Mouse (Mus musculus): ENCODE data around the gene B9d2.

The B9d2 gene

DNA sequence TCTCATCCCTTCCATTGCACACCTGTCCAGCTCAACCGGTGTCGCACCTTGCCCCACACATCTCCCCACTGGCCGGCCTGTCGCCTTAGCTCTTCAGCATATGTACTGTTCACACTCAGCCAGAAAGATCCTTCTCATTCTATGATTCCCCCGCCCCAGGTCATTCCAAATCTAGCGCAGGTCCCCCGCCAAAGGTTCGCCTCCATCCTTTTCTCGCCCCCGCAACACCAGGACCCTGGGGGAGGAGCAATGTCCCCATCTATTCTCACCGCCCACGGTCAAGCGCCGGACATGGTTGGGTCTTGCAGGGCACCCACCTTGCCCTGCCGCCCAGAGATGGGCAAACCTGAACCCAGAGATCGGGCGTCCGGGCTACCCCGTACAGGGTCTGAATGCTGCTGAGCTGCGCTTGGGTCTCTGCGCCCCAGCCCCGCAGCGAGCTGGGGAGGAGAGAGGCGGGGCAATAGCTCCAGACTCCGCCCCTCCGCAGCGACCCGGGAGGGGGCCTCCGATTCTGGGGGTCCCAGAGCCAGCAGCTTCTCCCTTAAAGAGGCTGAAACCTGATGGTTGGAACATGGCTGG is 5.8 kb upstream of the B9d2 start, which contains the start of gene Tmem91:
TSS of gene Tmem91 (minus strand) at position 448 of the 582 bp plus-strand sequence.
- DNase-seq, result no peak

DNA sequence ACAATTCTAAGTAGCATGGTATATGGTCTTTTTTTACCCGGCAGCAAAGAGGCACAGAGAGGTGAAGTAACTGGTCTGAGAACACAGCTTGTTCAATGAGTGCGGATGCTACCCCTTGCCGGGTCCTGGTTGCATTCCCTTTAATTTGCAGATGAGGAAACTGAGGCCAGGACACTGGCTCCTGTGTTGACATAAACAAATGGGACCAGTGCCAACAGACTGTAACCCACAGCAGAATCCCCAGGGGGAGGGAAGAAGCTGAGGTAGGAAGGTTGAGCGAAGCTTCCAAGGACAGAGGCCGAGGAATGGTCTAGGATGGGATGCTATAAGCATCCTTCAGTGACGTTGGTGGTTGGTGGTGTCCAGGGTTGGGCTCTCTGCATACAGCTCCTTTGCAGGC is 5.2 kb upstream of the B9d2 start:
- DNase-seq, result no peak

DNA sequence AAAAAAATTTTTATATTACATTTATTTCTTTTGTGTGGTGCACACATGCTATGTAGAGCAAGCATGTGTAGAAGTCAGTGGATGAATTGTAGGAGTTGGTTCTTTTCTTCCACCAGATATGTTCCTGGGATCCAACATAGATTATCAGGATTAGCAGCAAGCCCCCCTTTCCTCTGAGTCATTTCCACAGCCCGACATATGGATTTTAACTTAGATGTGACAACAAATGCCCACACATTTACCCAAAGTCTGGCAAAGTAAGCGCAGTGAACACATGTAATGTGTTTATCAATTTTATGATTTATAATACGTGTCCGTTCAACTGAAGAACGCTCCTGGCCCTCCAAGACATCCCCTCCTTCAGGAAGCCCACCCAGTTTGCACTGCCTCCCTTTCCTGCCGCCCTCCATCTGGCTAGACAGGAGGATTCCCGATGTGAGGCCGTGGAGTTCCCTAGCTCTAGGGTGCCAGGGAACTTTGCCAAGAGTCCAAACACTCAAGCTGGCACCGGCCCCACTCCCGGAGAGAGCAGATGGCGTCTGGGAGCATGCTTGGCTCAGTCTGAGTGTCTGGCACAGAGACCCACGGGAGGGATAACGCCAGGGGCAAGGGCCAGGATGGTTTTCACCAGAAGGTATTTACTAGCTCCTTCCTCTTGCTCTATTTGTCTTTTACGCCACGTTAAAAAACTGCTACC is 4.3 kb upstream of the B9d2 start:
- peak; percentile 100 for DNase-seq

DNA sequence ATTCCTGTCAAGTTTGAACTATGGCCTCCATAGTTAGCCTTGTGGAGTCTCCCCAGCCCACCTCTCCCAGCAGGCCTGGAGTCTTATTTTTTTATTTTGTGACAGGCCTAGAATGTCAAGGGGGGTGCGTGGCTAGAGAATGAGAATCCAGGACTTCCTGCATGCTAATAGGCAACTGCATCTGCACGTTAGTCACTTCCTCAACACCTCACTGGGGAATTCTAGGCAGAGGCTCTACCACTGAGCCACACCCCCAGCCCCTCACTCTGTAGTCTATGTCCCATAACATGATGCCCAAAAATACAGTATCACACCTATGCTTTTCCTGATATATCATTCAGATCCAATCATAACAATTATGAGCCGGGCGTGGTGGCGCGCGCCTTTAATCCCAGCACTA is 3.6 kb upstream of the B9d2 start:
- DNase-seq, result no peak

DNA sequence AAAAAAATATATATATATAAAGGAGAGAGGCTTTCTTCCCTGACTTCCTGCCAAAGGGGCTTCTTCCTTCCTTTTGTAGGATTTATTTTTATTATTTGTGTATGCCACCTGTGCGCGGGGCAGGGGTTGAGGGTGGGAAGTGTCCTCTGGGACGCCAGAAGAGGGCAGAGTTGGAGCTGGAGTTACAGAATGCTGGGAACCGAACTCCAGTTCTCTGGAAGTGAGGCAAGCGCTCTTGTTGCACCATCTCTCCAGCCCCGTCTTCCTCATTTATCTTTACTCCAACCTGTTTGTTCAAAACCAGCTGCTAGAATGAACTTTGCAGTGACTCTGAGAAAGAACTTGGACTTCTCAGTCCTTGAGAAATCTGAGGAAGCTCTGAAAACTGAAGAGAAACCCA is 609 bp upstream of the B9d2 start:
- DNase-seq, result no peak

DNA sequence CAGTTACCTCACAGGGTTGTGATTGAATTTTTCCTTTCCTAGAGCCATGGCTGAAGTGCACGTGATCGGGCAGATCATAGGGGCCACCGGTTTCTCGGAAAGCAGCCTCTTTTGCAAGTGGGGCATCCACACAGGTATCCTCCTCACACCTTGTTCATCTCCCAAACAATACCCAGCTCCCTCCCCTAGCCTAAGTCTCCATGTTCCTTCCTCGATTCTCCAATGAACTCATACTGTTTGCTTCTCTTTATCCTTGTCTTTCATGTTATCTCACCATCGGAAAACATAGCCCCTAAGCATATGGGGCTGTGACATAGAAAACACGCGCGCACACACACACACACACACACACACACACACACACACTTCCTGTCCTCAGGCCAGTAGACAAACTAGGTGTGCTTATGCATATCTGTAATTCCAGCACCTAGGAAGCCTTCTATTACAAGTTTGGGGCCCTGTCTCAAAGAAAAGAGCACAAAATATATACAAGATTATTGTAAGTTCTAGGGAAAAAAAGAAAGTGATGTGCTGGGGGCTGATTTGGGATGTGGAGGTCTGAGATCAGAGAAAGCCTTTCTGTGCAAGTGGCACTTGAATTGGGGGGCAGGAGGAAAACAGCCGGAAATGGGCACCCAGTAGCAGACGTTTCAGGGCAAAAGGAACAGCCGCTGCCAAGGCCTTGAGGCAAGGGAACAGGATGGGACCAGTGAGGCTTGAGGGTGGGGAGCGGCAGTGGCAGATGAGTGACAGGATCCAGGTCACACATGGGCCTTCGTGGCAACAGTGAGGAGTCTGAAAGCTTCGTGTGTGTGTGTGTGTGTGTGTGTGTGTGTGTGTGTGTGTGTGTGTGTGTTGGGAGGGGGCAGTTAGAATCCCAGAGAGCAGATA is 1.0 kb downstream of the B9d2 start:
- no peak for DNase-seq

DNA sequence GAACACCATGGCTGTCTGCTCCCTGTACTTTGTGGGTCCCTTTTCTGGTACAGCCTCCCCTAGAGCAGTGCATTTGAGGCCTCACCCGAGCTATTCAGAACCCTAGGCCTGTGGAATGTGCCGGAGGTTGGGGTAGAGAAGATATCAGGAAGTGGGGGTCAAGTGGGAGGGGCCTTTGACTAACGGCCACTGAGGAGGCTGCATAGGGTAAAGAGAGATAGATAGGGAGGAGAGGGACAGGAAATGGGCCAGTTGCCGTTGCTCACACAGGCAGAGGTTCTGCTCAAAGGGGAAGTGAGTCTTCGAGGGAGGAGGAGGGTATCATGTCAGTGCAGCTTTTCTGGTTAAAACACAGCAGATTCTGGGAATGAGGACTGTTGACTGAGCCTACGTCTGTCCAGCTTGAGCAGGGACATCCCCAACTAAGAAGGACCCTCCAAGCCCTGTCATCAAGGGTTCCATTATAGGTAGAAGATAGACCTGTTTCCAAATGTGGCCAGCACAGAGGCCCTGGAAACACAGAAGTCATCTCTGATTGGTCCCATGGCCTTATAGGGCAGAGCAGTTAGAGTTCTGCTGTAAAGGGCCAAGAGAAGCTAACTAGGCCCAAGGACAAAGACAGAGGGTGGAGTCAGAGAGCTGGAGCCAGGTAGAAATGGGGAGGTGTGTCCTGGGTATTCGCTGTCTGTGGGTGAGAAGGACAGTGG is 3.0 kb downstream of the B9d2 start:
- DNase-seq, result no peak

DNA sequence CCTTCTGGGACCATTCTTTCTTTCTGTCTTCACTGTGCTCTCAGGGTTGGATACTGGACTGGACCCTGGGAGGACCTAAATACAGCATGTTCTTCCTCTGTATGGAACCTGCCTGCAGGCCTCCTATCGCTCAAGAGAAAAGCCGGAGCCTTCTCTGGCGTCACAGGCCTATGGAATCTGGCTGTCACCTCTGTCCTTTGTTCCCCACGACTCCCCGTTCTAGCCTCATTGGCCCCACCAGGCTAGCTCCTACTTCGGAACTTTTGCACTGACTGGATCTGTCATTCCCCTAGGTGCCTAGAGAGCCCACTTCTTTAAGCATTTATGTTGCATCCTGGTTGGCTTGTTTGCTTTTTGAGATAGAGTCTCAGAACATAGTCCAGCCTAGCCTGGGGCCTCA is 4.1 kb downstream of the B9d2 start:
- no peak for DNase-seq

DNA sequence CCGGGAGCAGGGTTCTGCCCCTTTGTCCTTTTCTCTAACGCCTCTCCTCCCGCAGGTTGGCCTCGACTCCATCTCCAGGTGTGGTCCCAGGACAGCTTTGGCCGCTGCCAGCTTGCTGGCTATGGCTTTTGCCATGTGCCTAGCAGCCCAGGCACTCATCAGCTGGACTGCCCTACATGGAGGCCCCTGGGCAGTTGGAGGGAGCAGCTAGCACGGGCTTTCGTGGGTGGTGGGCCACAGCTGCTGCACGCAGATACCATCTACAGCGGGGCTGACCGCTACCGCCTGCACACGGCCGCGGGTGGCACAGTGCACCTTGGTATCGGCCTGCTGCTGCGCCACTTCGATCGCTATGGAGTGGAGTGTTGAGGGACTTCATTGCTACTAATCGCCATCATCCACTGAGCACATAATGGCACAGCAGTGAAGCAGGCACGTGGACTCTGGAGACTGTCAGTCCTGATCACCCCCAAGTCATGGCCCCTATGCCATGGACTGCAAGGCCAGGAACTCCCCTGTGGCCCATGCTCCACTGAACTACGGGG is 5.4 kb downstream of the B9d2 start:
- DNase-seq, result no peak

DNA sequence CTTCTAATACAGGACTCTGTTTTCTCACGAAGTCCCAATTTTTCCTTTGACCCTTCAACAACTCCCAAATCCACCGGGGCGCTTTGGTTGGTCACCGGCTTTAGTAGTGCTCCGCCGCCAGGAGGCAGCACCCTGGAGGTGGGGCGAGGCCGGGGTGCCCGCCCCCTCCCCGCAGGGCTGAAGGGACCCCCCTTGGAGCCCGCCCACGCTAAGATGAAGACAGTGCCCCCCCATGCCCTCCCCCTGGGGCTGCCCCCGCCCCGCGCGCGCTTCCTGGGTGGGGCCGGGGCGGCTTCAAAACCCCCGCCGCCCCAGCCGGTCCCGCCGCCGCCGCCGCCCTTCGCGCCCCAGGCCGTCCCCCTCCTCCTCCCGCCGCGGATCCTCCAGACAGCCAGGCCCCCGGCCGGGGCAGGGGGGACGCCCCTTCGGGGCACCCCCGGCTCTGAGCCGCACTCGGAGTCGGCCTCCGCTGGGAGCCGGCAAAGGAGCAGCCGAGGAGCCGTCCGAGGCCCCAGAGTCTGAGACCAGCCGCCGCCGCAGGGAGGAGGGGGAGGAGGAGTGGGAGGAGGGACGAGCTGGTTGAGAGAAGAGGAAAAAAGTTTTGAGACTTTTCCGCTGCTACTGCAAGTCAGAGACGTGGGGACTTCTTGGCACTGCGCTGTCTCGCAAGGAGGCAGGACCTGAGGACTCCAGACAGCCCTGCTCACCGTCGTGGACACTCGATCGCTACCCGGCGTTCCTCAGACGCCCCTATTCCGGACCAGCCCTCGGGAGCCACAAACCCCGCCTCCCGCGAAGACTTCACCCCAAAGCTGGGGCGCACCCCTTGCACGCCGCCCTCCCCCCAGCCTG is 6.3 kb downstream of the B9d2 start, which contains the start of gene Tgfb1:
TSS of gene Tgfb1 (plus strand) at position 323 of the 852 bp plus-strand sequence.
- no peak for DNase-seq

DNA sequence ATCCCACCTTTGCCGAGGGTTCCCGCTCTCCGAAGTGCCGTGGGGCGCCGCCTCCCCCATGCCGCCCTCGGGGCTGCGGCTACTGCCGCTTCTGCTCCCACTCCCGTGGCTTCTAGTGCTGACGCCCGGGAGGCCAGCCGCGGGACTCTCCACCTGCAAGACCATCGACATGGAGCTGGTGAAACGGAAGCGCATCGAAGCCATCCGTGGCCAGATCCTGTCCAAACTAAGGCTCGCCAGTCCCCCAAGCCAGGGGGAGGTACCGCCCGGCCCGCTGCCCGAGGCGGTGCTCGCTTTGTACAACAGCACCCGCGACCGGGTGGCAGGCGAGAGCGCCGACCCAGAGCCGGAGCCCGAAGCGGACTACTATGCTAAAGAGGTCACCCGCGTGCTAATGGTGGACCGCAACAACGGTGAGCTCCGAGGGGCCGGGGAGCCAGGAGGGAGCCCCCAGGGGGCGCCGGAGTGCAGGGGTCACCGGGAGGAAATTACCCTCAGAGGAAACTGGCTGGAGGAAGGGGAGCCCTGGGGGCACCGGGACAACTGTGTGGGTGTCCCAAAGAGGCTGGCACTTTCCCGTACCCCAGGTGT is 7.3 kb downstream of the B9d2 start:
- DNase-seq, result no peak

DNA sequence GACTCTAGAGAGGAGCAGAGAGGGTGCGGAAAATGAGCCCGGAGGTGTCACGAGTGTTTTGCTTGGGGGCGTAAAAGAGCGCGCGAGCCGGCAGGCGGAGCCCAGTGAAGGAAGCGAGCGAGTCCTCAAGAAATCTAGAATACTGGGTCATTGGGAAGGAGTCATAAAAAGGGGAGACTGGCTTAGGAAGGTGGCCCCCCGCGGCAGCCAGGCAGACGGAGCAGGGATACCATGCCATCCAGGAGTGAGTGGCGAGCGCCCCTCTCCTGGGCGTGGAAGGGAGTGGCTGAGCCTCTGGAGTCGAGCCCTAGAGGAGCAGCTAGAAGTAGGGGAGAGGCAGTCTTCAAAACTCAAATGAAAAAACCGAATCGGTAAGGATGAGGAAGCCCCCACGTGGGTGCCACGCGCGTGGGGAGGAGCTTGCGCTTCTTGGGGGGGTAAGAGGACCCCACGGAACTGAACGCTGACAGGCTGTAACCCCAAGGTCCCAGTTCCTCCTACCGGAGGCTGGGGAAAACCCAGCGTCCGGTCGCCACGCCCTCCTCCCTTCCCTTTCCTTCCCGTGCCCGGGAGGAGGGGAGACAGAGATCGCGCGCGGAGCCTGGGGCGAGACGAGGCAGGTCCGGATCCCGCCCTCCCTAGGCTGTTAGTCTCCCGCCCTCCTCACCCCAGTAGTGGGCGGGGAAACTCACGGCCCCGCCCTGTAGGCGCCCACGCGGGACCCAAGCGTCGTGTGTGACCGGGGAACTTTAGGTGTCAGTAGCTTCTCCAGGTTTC is 8.4 kb downstream of the B9d2 start:
- no peak for DNase-seq

DNA sequence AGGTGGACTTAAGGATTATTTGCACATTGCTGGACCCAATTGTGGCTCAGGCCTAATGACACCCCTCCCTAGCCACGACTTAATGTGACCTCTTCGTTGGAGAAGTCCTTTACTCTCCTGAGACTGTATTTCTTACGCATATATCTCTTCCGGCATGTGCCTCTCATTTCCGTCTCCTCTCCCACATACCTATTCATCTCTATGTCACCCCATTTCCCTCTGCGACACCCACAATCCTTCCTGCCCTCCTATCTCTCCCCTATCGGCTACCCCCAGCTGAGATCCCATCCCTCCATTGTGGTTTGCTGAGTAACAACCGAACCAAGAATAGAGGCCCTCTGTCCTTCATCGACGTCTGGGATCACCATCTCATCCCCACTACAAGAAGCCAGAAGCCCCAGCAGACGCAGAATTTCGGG is 9.0 kb downstream of the B9d2 start:
- no peak for DNase-seq

DNA sequence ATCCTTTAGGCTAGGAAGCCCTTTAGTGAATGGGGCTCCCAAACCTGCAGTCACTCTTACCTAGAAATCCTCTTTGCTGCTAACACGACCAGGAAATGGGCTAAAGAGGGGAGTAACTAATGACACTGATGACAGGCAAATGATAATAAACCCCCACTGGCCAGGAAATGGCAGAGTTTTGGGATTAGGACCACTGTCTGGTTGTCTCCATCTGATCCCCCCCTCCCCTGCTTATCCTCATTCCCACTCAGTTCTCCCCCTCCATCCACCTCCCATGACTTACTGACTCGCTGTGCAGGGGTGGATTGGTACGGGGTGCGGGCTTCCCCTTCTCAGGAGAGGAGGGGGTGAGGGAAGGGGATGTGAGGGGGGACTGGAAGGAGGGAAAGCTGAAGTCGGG is 9.5 kb downstream of the B9d2 start:
- DNase-seq, result no peak

DNA sequence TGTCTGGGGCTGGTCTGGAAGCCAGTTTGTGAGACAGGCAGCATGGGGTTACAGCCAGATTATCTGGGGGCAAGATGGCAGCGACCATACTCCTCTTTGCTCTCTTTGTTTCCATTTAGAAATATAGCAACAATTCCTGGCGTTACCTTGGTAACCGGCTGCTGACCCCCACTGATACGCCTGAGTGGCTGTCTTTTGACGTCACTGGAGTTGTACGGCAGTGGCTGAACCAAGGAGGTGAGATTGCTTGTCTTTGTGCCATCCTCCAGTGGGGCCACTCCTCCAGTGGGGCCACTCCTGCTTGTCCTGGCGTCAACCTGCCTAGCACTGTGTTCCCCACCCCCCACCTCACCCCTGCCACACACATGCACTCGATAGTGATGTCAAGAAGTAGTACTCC is 13.5 kb downstream of the B9d2 start:
- no peak for DNase-seq

DNA sequence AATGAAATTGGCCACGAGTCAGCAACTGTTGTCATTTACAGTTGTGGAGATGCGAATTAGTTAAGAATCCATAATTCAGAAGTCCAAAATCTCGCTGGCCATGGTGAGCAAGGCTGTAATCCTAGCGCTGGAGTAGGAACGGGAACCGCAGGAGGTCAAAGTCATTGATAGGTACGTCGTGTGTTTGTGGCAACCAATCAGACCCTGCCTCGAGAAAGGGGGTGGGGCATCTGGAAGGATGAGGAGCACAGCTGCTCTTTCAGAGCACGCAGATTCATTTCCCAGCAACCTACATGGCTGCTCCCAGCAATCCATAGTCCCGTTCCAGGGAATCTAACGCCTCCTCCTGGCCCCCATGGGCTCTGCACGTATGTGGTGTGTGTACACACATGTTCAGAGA is 19.3 kb downstream of the B9d2 start:
- DNase-seq, result no peak

DNA sequence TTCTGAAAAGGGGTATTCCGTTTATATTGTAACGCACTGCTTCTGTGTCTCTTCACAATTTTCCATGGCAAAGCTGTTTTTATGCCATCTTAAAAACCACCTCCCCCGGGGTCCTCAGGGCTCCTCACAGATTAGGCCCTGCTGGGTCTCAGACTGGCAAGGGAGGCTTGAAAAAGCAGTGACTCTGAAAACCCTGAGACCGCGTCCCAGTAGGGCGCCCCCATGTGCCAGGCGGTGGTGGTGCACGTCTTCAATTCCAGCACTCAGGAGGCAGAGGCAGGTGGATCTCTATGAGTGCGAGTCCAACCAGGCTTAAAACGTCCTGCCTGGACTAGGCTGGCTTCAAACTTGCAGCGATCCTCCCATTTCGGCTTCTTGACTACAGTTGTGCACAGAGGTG is 20.2 kb downstream of the B9d2 start:
- DNase-seq, result no peak

DNA sequence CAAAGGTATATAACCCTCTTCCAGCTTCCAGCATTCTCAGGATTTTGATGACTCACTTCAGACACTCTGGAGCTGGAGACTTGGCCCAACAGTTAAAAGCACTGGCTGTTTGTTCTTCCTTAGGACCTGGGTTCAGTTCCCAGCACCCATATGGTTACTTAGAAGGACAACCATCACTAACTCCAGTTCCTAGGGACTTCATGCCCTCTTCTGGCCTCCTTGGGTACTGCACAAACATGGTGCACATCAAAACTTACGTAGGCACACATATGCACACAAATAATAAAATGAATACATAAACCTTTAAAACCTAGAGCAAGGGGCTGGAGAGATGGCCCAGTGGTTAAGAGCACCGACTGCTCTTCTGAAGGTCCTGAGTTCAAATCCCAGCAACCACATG is 21.8 kb downstream of the B9d2 start:
- no peak for DNase-seq

DNA sequence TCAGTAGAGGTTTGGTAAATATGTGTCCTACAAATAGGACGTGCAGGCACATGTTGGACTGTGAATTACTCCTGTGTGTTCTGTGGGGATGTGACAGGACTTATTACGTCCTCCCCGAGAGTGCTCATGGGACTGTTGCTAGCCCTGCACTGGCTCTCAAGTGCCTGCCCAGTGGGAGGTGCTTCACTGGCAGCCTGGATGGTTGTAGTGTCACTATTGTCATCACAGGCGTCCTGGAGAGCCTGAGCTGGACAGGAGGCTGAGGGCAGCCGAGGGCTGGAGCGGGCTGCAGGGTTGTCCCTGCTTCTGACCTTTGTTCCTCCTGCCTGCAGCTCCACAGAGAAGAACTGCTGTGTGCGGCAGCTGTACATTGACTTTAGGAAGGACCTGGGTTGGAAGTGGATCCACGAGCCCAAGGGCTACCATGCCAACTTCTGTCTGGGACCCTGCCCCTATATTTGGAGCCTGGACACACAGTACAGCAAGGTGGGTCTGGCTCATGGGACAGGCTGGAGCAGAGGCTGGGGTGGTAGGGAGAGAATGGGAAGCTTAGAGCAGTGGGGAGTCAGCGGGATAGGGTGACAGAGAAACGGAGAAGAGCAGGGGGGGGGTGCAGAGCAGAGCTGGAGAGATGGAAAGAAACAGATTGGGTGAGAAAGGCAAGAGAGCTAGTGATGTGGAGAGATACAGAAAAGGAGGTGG is 23.4 kb downstream of the B9d2 start:
- no peak for DNase-seq

Measured in cerebellum, adult 8-10 months (tissue).